Mouse (Mus musculus) testis, postnatal 14 days (tissue): ENCODE measurements around the gene Fxn.

Experiments
- DNase-seq: peaks from one replicate; pipeline ENCODE4 v3.0.0; 2021; ENCODE audit warnings: low spot score

The Fxn gene

GRCm38 (mm10) chr19:24280601-24281228 is at the start of gene Fxn:
Fxn (minus strand) TSS chr19:24280605.
- DNase-seq, result no peak

GRCm38 (mm10) chr19:24327921-24328320 is 47.5 kb upstream of the Fxn start:
- no peak for DNase-seq

GRCm38 (mm10) chr19:24326969-24327368 is 46.6 kb upstream of the Fxn start:
- DNase-seq, result no peak

GRCm38 (mm10) chr19:24325692-24326091 is 45.3 kb upstream of the Fxn start:
- no peak for DNase-seq

- no peak for DNase-seq
Measured at GRCm38 (mm10) chr19:24323841-24324613, 43.6 kb upstream of the Fxn start.

- DNase-seq, result no peak
Measured at GRCm38 (mm10) chr19:24321900-24322311, 41.5 kb upstream of the Fxn start.

- no peak for DNase-seq
Measured at GRCm38 (mm10) chr19:24321211-24321899, 41.0 kb upstream of the Fxn start.

- no peak for DNase-seq
Measured at GRCm38 (mm10) chr19:24318172-24318571, 37.8 kb upstream of the Fxn start.

- DNase-seq, result no peak
Measured at GRCm38 (mm10) chr19:24317731-24318130, 37.3 kb upstream of the Fxn start.

- DNase-seq, result no peak
Measured at GRCm38 (mm10) chr19:24317038-24317591, 36.7 kb upstream of the Fxn start.

GRCm38 (mm10) chr19:24316060-24316725 is 35.8 kb upstream of the Fxn start:
- no peak for DNase-seq

GRCm38 (mm10) chr19:24315234-24315633 is 34.8 kb upstream of the Fxn start:
- no peak for DNase-seq

GRCm38 (mm10) chr19:24314676-24315075 is 34.3 kb upstream of the Fxn start:
- DNase-seq, result no peak

GRCm38 (mm10) chr19:24312556-24313342 is 32.3 kb upstream of the Fxn start:
- no peak for DNase-seq

GRCm38 (mm10) chr19:24312046-24312445 is 31.6 kb upstream of the Fxn start:
- DNase-seq, result no peak

GRCm38 (mm10) chr19:24308305-24308705 is 27.9 kb upstream of the Fxn start:
- no peak for DNase-seq

GRCm38 (mm10) chr19:24307271-24308221 is 27.1 kb upstream of the Fxn start:
- no peak for DNase-seq

- no peak for DNase-seq
Measured at GRCm38 (mm10) chr19:24306351-24306750, 25.9 kb upstream of the Fxn start.

- no peak for DNase-seq
Measured at GRCm38 (mm10) chr19:24302198-24302597, 21.8 kb upstream of the Fxn start.

- no peak for DNase-seq
Measured at GRCm38 (mm10) chr19:24301768-24302148, 21.4 kb upstream of the Fxn start.
